Mouse (Mus musculus) brain, embryonic 14.5 days (tissue): ENCODE results near the gene Shank3.

Experiments used
- CTCF ChIP-seq: fragments of 200-500 bp; IDR thresholded peaks from 2 replicates; pipeline ENCODE4 v1.5.1; 2012; ENCODE audit warnings: inconsistent platforms, mild to moderate bottlenecking, moderate library complexity, borderline replicate concordance; ENCODE audit not compliant: insufficient read depth, insufficient read length; ENCODE audit errors: extremely low read depth
- POLR2A ChIP-seq: fragments of 200-500 bp; IDR thresholded peaks from 2 replicates; pipeline ENCODE4 v1.6.1; 2012; ENCODE audit warnings: mild to moderate bottlenecking, inconsistent platforms, borderline replicate concordance; ENCODE audit not compliant: poor library complexity, insufficient read depth, insufficient read length, severe bottlenecking; ENCODE audit errors: extremely low read depth

- TF ChIP-seq CTCF = no peak
- no peak for TF ChIP-seq POLR2A
Measured at GRCm38 (mm10) chr15:89500221-89500791, 883 bp downstream of the Shank3 start.
